In genomic region chr5:123075576-123076418, GRCm38 (mm10) we compare ENCODE assay signal across 7 mouse cellular contexts. TPM values are rescaled to one million over a fixed set of nuclear protein-coding genes. Genes with fewer than 3 reads are reported as not detected.
DNase-seq lines count a peak whose midpoint lies in the region; ATAC-seq lines count a peak whose summit lies in the region.

No protein-coding gene starts in this region.

- WGBS in embryonic facial prominence, embryonic 11.5 days = 8% methylated on average over 40 of the region's 45 CpGs
- WGBS in limb, embryonic 10.5 days = 9% methylated on average over 45 of the region's 45 CpGs
- WGBS in midbrain, embryonic 12.5 days = 7% methylated on average over 45 of the region's 45 CpGs

- H3K9me3 ChIP-seq in embryonic facial prominence, embryonic 11.5 days (replicated peaks; ENCODE audit: control insufficient read depth, low read length) = no peaks in the 10 kb centered on the region
- H3K9me3 ChIP-seq in limb, embryonic 10.5 days (replicated peaks) = no peaks in the 10 kb centered on the region
- no peaks in the 10 kb centered on the region for H3K9me3 ChIP-seq in midbrain, embryonic 12.5 days

- peaks cover 2% of the 10 kb centered on the region; the same call in 1 of the 2 replicates for H3K4me1 ChIP-seq in embryonic facial prominence, embryonic 11.5 days (ENCODE audit: control insufficient read depth, insufficient read depth, low read length)
- H3K4me1 ChIP-seq in limb, embryonic 10.5 days = peaks cover 48% of the 10 kb centered on the region
- peaks cover 23% of the 10 kb centered on the region for H3K4me1 ChIP-seq in midbrain, embryonic 12.5 days

- H3K27me3 ChIP-seq in embryonic facial prominence, embryonic 11.5 days (ENCODE audit: control insufficient read depth, insufficient read depth, low read length) = no peaks in the 10 kb centered on the region
- no peaks in the 10 kb centered on the region for H3K27me3 ChIP-seq in limb, embryonic 10.5 days (ENCODE audit: low read depth, poor library complexity, severe bottlenecking)
- H3K27me3 ChIP-seq in midbrain, embryonic 12.5 days = peaks cover 11% of the 10 kb centered on the region; the same call in 1 of the 2 replicates

- H3K36me3 ChIP-seq in embryonic facial prominence, embryonic 11.5 days (replicated peaks; ENCODE audit: control insufficient read depth, insufficient read depth, low read depth, low read length) = no peaks in the 10 kb centered on the region
- H3K36me3 ChIP-seq in limb, embryonic 10.5 days = no peaks in the 10 kb centered on the region
- no peaks in the 10 kb centered on the region for H3K36me3 ChIP-seq in midbrain, embryonic 12.5 days

- peak overlapping the region; percentile 68 for H3K9ac ChIP-seq in embryonic facial prominence, embryonic 11.5 days (replicated peaks; ENCODE audit: low read length)
- peak overlapping the region; percentile 73 for H3K9ac ChIP-seq in midbrain, embryonic 12.5 days (replicated peaks)

- peak; percentile 86 for ATAC-seq in embryonic facial prominence, embryonic 11.5 days (replicated peaks; ENCODE audit: insufficient number of reproducible peaks, low FRiP score, low TSS enrichment, low read depth)
- peak; percentile 95 for ATAC-seq in midbrain, embryonic 12.5 days (ENCODE audit: low FRiP score, low read depth)

- peak overlapping the region; percentile 97 for H3K4me2 ChIP-seq in embryonic facial prominence, embryonic 11.5 days (ENCODE audit: low read depth, low read length)
- H3K4me2 ChIP-seq in midbrain, embryonic 12.5 days (replicated peaks) = peak overlapping the region; percentile 97

- no peak overlapping the region for H3K27ac ChIP-seq in embryonic facial prominence, embryonic 11.5 days (replicated peaks; ENCODE audit: low read depth, low read length)
- H3K27ac ChIP-seq in limb, embryonic 10.5 days = peak overlapping the region; percentile 82
- peak overlapping the region; percentile 57 for H3K27ac ChIP-seq in midbrain, embryonic 12.5 days (replicated peaks)

- peak; percentile 99 for DNase-seq in adrenal gland, postnatal 25 days
- peak; percentile 93 for DNase-seq in embryonic facial prominence, embryonic 11.5 days (ENCODE audit: low spot score)
- DNase-seq in heart, adult 11 months = peak; percentile 100
- DNase-seq in kidney, adult 18-20 months = peak; percentile 92
- DNase-seq in limb, embryonic 10.5 days (ENCODE audit: low spot score) = peak; percentile 96
- peak; percentile 95 for DNase-seq in skeletal muscle tissue, adult 2 months (ENCODE audit: low read depth, low spot score)

- H3K4me3 ChIP-seq in embryonic facial prominence, embryonic 11.5 days (ENCODE audit: low read depth, low read length) = peak overlapping the region; percentile 78
- peak overlapping the region; percentile 77 for H3K4me3 ChIP-seq in limb, embryonic 10.5 days
- H3K4me3 ChIP-seq in midbrain, embryonic 12.5 days = peak overlapping the region; percentile 71

RNA-seq across cellular contexts. Expression of gene Tmem120b, which starts 7.6 kb away (rescaled TPM):
- 15.0 and 20.3 TPM in 2 replicates for total RNA-seq in adrenal gland, postnatal 25 days (2021)
- 7.2 and 7.9 TPM in 2 replicates for polyA plus RNA-seq in embryonic facial prominence, embryonic 11.5 days (2014; fragmentation: Nextera tagmentation; extraction: Ambion mirVana)
- polyA plus RNA-seq in limb, embryonic 10.5 days (2016; fragmentation: Nextera tagmentation; extraction: Ambion mirVana) = 9.7 and 12.4 TPM in 2 replicates
- polyA plus RNA-seq in midbrain, embryonic 12.5 days (2016; fragmentation: Nextera tagmentation; extraction: Ambion mirVana) = 10.8 and 12.7 TPM in 2 replicates

RNA-seq across cellular contexts. Expression of gene Morn3, which starts 29.0 kb away (rescaled TPM):
- not detected in 2 replicates for total RNA-seq in adrenal gland, postnatal 25 days (2021)
- 0.91 TPM in 1 of 2 replicates, not detected in the other for polyA plus RNA-seq in embryonic facial prominence, embryonic 11.5 days (2014; fragmentation: Nextera tagmentation; extraction: Ambion mirVana)
- polyA plus RNA-seq in limb, embryonic 10.5 days (2016; fragmentation: Nextera tagmentation; extraction: Ambion mirVana) = not detected in 2 replicates
- not detected in 2 replicates for polyA plus RNA-seq in midbrain, embryonic 12.5 days (2016; fragmentation: Nextera tagmentation; extraction: Ambion mirVana)

RNA-seq across cellular contexts. Expression of gene Rhof, which starts 56.7 kb away (rescaled TPM):
- total RNA-seq in adrenal gland, postnatal 25 days (2021) = 1.1 and 1.6 TPM in 2 replicates
- 1.6 and 2.0 TPM in 2 replicates for polyA plus RNA-seq in embryonic facial prominence, embryonic 11.5 days (2014; fragmentation: Nextera tagmentation; extraction: Ambion mirVana)
- 1.8 and 2.0 TPM in 2 replicates for polyA plus RNA-seq in limb, embryonic 10.5 days (2016; fragmentation: Nextera tagmentation; extraction: Ambion mirVana)
- 1.9 and 2.4 TPM in 2 replicates for polyA plus RNA-seq in midbrain, embryonic 12.5 days (2016; fragmentation: Nextera tagmentation; extraction: Ambion mirVana)
